Mouse (Mus musculus): ENCODE data around the gene Rnf138rt1. TPM values are rescaled to one million over a fixed set of nuclear protein-coding genes. Genes with fewer than 3 reads are reported as not detected.

The Rnf138rt1 gene
- polyA plus RNA-seq (2015; fragmentation: Nextera tagmentation; extraction: Ambion mirVana) = not detected in 2 replicates

DNA sequence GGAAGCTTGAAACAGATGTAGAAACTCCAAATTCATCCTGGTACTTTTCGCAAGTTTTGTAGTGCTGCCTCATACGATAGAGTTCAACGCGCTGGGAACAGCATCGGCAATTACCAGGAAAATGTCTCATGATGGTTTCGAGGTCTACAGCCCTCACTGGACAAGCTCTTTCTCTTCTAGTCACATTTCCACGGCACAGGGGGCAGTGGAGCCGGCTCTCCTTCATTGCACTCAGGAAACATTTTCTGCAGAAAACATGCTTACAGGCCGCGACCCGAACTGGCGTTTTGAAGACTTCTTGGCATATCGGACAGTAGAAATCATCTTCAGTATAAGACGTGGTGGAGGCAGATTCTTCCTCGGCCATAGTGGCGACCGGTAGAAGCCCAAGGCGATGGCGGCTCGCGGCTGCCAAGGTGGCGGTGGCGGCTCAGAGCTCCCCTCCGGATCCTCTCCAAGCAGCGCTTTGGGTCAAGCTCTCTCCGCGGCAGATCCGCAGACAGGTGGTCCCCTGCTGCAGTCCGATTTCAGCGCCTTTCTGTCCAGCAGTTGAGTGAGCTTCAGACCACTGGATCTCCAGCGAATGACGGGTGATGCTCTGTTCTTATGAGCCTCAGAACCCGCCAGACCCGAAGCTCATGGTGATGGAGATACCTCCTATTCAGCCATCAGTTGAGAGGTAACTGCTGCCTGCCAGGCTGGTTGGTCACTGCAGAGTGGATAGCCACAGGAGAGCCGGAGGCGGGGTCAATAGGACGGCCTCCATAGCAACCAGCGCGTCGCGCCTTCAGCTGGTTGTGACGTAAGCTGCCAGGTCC is at the start of gene Rnf138rt1:
Gene Rnf138rt1, minus strand, starts transcription at position 713 of the 818 bp plus-strand sequence.
- Histone ChIP-seq H3K36me3 (no peaks in the 10 kb centered on the region), H3K4me3 (peak within 1 kb of the TSS; percentile 28), H3K4me2 (peak within 1 kb of the TSS; percentile 62), H3K27ac (no peak within 1 kb of the TSS), H3K9ac (no peak within 1 kb of the TSS), H3K4me1 (no peaks in the 10 kb centered on the region), H3K27me3 (peaks cover 26% of the 10 kb centered on the region; the same call in 1 of the 2 replicates), H3K9me3 (no peaks in the 10 kb centered on the region)
- 22% methylated on average over 42 of the region's 42 CpGs for WGBS
- no peak; the same call in 1 of the 2 replicates for ATAC-seq (ENCODE audit: borderline replicate concordance, extremely low read depth, low FRiP score, low TSS enrichment)

DNA sequence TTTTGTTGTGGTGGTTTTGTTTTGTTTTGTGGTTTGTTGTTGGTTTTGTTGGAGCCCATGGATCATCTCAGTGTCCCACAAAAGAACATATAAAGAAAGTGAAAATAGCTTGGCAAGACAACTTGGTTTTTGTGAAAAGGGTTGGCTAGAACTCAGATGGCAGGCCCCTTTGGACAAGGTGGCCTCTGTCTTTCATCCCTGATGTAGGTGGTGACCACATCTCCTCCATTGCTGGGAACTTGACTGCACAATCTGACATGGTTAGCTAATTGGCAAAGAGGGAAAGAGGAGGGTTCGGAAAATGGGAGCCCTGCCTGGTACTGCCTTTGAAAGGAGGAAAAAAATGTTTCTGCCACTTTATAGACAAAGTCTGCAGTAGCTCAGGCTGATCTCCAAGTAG is 46.1 kb upstream of the Rnf138rt1 start:
- ATAC-seq (ENCODE audit: borderline replicate concordance, extremely low read depth, low FRiP score, low TSS enrichment) = no peak
- Histone ChIP-seq H3K4me2 (no peak overlapping the region), H3K27ac (no peak overlapping the region), H3K4me3 (no peak overlapping the region), H3K4me1 (no peaks in the 10 kb centered on the region), H3K27me3 (0 out of 2 replicates have a peak, but pooled peaks cover 3% of the 10 kb centered on the region), H3K9me3 (no peaks in the 10 kb centered on the region), H3K36me3 (no peaks in the 10 kb centered on the region), H3K9ac (no peak overlapping the region)
- 58% methylated on average over 1 of the region's 1 CpGs for WGBS

DNA sequence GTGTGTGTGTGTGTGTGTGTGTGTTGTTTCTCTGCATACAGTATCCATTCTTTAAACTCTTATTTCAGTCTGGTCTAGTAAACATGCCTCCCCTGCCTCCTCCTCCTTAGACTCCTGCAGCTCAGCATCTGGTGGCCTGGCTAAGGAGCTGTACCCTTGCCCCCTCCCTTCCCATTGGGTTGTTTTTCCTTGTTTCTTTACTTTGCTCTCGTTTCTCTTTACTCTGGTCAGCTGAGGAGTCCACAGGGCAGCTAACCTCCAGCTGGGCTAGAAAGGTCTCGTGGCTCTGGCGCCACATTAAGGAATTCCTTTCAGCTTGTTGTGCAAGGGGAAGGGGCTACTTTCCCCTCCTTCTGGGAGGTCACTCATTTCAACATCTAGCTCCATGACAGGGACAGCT is 5.2 kb upstream of the Rnf138rt1 start:
- H3K9ac ChIP-seq = no peak overlapping the region
- no peak overlapping the region for H3K4me3 ChIP-seq
- H3K9me3 ChIP-seq = no peaks in the 10 kb centered on the region
- ATAC-seq (ENCODE audit: borderline replicate concordance, extremely low read depth, low FRiP score, low TSS enrichment) = no peak
- peaks cover 13% of the 10 kb centered on the region; the same call in 1 of the 2 replicates for H3K27me3 ChIP-seq
- no peaks in the 10 kb centered on the region for H3K36me3 ChIP-seq
- no peaks in the 10 kb centered on the region for H3K4me1 ChIP-seq
- WGBS = 35% methylated on average over 3 of the region's 3 CpGs
- H3K27ac ChIP-seq = no peak overlapping the region
- H3K4me2 ChIP-seq = no peak overlapping the region

- Histone ChIP-seq H3K36me3 (no peaks in the 10 kb centered on the region), H3K4me2 (peak overlapping the region; percentile 62), H3K27me3 (peaks cover 26% of the 10 kb centered on the region; the same call in 1 of the 2 replicates), H3K27ac (no peak overlapping the region), H3K4me3 (peak overlapping the region; percentile 28), H3K9ac (no peak overlapping the region), H3K9me3 (no peaks in the 10 kb centered on the region), H3K4me1 (no peaks in the 10 kb centered on the region)
- ATAC-seq (ENCODE audit: borderline replicate concordance, extremely low read depth, low FRiP score, low TSS enrichment) = no peak
- WGBS = 25% methylated on average over 10 of the region's 10 CpGs
These were observed 303 bp upstream of the Rnf138rt1 start for GRCm38 (mm10) chrX:163761435-163761828.

DNA sequence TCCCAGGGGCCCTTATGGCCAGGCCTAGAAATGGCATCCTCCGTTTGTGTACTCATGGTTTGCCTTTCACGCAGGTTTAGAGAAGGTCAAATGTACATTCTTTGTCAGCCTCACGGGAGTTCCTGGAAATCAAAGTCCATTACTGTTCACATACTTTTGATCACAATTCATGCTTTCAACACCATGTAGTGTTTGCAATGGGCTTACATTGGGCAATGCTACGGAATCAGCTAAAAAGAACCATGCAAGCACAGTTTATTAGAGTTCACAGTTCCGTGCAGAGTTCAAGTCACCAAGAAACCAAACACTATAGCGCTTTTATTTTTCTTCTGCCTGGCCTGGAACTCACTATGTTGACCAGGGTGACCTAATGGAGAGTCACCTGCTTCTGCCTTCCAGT is 15.1 kb downstream of the Rnf138rt1 start:
- Histone ChIP-seq H3K9ac (no peak overlapping the region), H3K4me1 (no peaks in the 10 kb centered on the region), H3K27ac (no peak overlapping the region), H3K9me3 (no peaks in the 10 kb centered on the region), H3K4me2 (no peak overlapping the region), H3K4me3 (no peak overlapping the region), H3K36me3 (no peaks in the 10 kb centered on the region), H3K27me3 (no peaks in the 10 kb centered on the region)
- ATAC-seq (ENCODE audit: borderline replicate concordance, extremely low read depth, low FRiP score, low TSS enrichment) = no peak
- WGBS = 73% methylated on average over 6 of the region's 6 CpGs

DNA sequence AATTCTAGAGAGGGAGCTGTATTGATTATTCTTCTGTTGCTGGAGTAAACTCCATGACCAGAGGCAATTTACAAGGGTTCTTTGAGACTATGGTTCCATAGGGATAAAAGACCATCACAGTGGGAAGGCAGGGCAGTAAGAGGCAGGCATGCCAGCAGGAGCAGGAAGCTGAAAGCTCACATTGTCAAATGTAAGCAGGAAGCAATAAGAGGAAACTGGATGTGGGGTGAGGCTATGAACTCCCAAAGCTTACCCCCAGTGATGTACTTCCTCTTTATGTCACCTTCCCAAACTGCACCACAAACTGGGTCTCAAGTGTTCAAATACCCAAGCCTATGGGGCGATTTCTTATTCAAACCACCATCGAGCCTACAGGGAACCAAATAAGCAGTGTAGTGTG is 17.2 kb downstream of the Rnf138rt1 start:
- no peaks in the 10 kb centered on the region for H3K27me3 ChIP-seq
- H3K4me3 ChIP-seq = no peak overlapping the region
- H3K9ac ChIP-seq = no peak overlapping the region
- no peak overlapping the region for H3K4me2 ChIP-seq
- no peaks in the 10 kb centered on the region for H3K9me3 ChIP-seq
- ATAC-seq (ENCODE audit: borderline replicate concordance, extremely low read depth, low FRiP score, low TSS enrichment) = no peak
- no peak overlapping the region for H3K27ac ChIP-seq
- no peaks in the 10 kb centered on the region for H3K36me3 ChIP-seq
- 70% methylated on average over 2 of the region's 2 CpGs for WGBS
- no peaks in the 10 kb centered on the region for H3K4me1 ChIP-seq

DNA sequence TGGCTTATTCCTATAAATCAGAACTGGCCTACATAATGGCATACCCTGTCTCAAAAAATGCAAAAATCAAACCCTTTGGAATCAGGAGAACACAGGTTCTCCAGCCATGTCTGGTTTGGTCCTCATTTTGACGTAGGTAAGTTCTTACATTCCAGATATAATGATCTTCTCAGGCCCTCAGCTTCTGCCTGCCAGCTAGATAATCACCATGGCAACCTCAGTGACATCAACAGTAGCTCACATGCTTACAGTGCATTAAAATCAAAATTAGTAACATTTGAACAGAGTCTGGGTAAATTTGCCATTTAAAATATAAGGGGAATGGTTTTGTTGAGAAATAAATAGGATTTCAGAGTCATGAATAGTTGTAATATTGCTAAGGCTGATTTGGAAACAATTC is 22.2 kb downstream of the Rnf138rt1 start:
- no peaks in the 10 kb centered on the region for H3K27me3 ChIP-seq
- no peak for ATAC-seq (ENCODE audit: borderline replicate concordance, extremely low read depth, low FRiP score, low TSS enrichment)
- no peaks in the 10 kb centered on the region for H3K36me3 ChIP-seq
- H3K9ac ChIP-seq = no peak overlapping the region
- 29% methylated on average over 1 of the region's 1 CpGs for WGBS
- no peak overlapping the region for H3K27ac ChIP-seq
- no peak overlapping the region for H3K4me2 ChIP-seq
- H3K9me3 ChIP-seq = no peaks in the 10 kb centered on the region
- no peak overlapping the region for H3K4me3 ChIP-seq
- H3K4me1 ChIP-seq = no peaks in the 10 kb centered on the region

DNA sequence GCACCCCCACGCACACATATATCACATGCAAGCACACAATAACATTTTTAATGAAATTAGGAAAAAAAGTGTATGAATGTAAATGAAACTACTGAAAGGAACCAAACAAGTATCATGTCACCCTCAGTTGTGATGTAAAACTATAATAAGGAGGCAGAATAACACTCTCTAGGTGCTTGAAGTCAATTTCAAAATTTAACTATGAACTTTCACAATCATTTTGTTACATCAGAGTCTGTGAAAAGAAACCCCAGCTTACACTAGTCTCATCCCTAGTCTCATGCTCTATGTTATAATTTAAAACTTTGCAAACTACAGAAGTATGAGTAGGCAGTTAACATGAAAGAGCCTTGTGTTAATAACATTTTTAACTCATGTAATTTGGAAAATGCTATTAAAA is 27.0 kb downstream of the Rnf138rt1 start:
- ATAC-seq (ENCODE audit: borderline replicate concordance, extremely low read depth, low FRiP score, low TSS enrichment) = no peak
- no peak overlapping the region for H3K27ac ChIP-seq
- no peak overlapping the region for H3K9ac ChIP-seq
- no peaks in the 10 kb centered on the region for H3K4me1 ChIP-seq
- no peak overlapping the region for H3K4me2 ChIP-seq
- H3K4me3 ChIP-seq = no peak overlapping the region
- 100% methylated on average over 1 of the region's 1 CpGs for WGBS
- no peaks in the 10 kb centered on the region for H3K36me3 ChIP-seq
- no peaks in the 10 kb centered on the region for H3K9me3 ChIP-seq
- H3K27me3 ChIP-seq = no peaks in the 10 kb centered on the region

DNA sequence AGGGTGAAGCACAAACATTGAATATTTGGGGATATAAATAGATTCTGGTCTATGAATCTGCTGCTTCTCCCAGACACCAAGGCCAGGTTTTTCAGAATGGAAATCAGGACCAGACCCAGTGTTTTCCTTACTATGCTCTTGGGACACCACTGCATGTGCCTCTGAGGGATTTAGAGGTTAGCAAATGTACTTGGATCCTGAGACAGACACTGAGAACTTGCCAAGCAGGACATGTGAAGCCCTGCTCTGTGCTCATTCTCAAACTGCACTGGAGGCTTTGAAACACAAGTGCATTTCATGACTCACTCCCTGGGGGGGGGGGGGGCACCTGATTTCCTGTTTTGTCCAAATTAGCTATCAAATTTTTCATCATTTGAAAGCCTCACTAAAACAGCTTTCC is 37.5 kb downstream of the Rnf138rt1 start:
- no peaks in the 10 kb centered on the region for H3K27me3 ChIP-seq
- H3K9me3 ChIP-seq = no peaks in the 10 kb centered on the region
- no peak for ATAC-seq (ENCODE audit: borderline replicate concordance, extremely low read depth, low FRiP score, low TSS enrichment)
- H3K9ac ChIP-seq = no peak overlapping the region
- no peak overlapping the region for H3K4me2 ChIP-seq
- H3K4me1 ChIP-seq = no peaks in the 10 kb centered on the region
- H3K27ac ChIP-seq = no peak overlapping the region
- H3K36me3 ChIP-seq = no peaks in the 10 kb centered on the region
- no peak overlapping the region for H3K4me3 ChIP-seq

GRCm38 (mm10) chrX:163722785-163723577 is 38.1 kb downstream of the Rnf138rt1 start:
- Histone ChIP-seq H3K9ac (no peak overlapping the region), H3K27me3 (no peaks in the 10 kb centered on the region), H3K4me1 (no peaks in the 10 kb centered on the region), H3K9me3 (no peaks in the 10 kb centered on the region), H3K4me2 (no peak overlapping the region), H3K27ac (no peak overlapping the region), H3K36me3 (no peaks in the 10 kb centered on the region), H3K4me3 (no peak overlapping the region)
- 49% methylated on average over 12 of the region's 12 CpGs for WGBS
- ATAC-seq (ENCODE audit: borderline replicate concordance, extremely low read depth, low FRiP score, low TSS enrichment) = no peak

- Histone ChIP-seq H3K27me3 (no peaks in the 10 kb centered on the region), H3K4me2 (no peak overlapping the region), H3K36me3 (no peaks in the 10 kb centered on the region), H3K27ac (no peak overlapping the region), H3K4me1 (no peaks in the 10 kb centered on the region), H3K4me3 (no peak overlapping the region), H3K9me3 (no peaks in the 10 kb centered on the region), H3K9ac (no peak overlapping the region)
- ATAC-seq (ENCODE audit: borderline replicate concordance, extremely low read depth, low FRiP score, low TSS enrichment) = no peak
- WGBS = 54% methylated on average over 2 of the region's 2 CpGs
These were observed 40.5 kb downstream of the Rnf138rt1 start for GRCm38 (mm10) chrX:163720597-163720996.
